Mouse (Mus musculus): Measurements from ENCODE around the gene Aicda. TPM values are rescaled to one million over a fixed set of nuclear protein-coding genes. Genes with fewer than 3 reads are reported as not detected.
A peak's percentile ranks its signal among the peaks of the same experiment; 100 is the strongest.

Gene Aicda
- polyA plus RNA-seq, 1 experiment from 2014 or later: not detected

GRCm38 (mm10) chr6:122596608-122597007 lies 43.0 kb downstream of the Aicda start:
- no peaks in the 10 kb centered on the region for H3K4me1 ChIP-seq (ENCODE audit: insufficient read depth, low read length)
- no peak overlapping the region for H3K4me3 ChIP-seq (ENCODE audit: low read length)
- H3K9me3 ChIP-seq (ENCODE audit: low read length): no peaks in the 10 kb centered on the region
- H3K36me3 ChIP-seq (ENCODE audit: insufficient read depth, low read length): no peaks in the 10 kb centered on the region
- H3K27me3 ChIP-seq (ENCODE audit: insufficient read depth, low read length): no peaks in the 10 kb centered on the region
- 86% methylated on average over 7 of the region's 7 CpGs for whole genome bisulfite sequencing
- H3K27ac ChIP-seq (ENCODE audit: low read length): no peak overlapping the region
- no peak overlapping the region for H3K9ac ChIP-seq (replicated peaks; ENCODE audit: low read length)
- no peak for ATAC-seq (ENCODE audit: low FRiP score, low TSS enrichment)
- no peak overlapping the region for H3K4me2 ChIP-seq (replicated peaks; ENCODE audit: low read depth, low read length)

- Histone ChIP-seq H3K4me2 (replicated peaks; ENCODE audit: low read depth, low read length) (no peak overlapping the region), H3K4me3 (ENCODE audit: low read length) (no peak overlapping the region), H3K36me3 (ENCODE audit: insufficient read depth, low read length) (no peaks in the 10 kb centered on the region), H3K9ac (replicated peaks; ENCODE audit: low read length) (no peak overlapping the region), H3K4me1 (ENCODE audit: insufficient read depth, low read length) (0 out of 2 replicates have a peak, but pooled peaks cover 2% of the 10 kb centered on the region), H3K27me3 (ENCODE audit: insufficient read depth, low read length) (no peaks in the 10 kb centered on the region), H3K27ac (ENCODE audit: low read length) (no peak overlapping the region), H3K9me3 (ENCODE audit: low read length) (no peaks in the 10 kb centered on the region)
- ATAC-seq (ENCODE audit: low FRiP score, low TSS enrichment): no peak
- 88% methylated on average over 4 of the region's 4 CpGs for WGBS
Measured at GRCm38 (mm10) chr6:122598014-122598413, 44.4 kb downstream of the Aicda start.

GRCm38 (mm10) chr6:122598436-122598835 lies 44.8 kb downstream of the Aicda start:
- Histone ChIP-seq H3K27ac (ENCODE audit: low read length) (no peak overlapping the region), H3K9ac (replicated peaks; ENCODE audit: low read length) (no peak overlapping the region), H3K4me2 (replicated peaks; ENCODE audit: low read depth, low read length) (no peak overlapping the region), H3K4me3 (ENCODE audit: low read length) (no peak overlapping the region), H3K36me3 (ENCODE audit: insufficient read depth, low read length) (no peaks in the 10 kb centered on the region), H3K9me3 (ENCODE audit: low read length) (no peaks in the 10 kb centered on the region), H3K4me1 (ENCODE audit: insufficient read depth, low read length) (0 out of 2 replicates have a peak, but pooled peaks cover 2% of the 10 kb centered on the region), H3K27me3 (ENCODE audit: insufficient read depth, low read length) (no peaks in the 10 kb centered on the region)
- WGBS: 92% methylated on average over 6 of the region's 6 CpGs
- no peak for ATAC-seq (ENCODE audit: low FRiP score, low TSS enrichment)

GRCm38 (mm10) chr6:122599054-122599737 lies 45.6 kb downstream of the Aicda start:
- Histone ChIP-seq H3K9ac (replicated peaks; ENCODE audit: low read length) (no peak overlapping the region), H3K4me3 (ENCODE audit: low read length) (no peak overlapping the region), H3K36me3 (ENCODE audit: insufficient read depth, low read length) (no peaks in the 10 kb centered on the region), H3K4me1 (ENCODE audit: insufficient read depth, low read length) (0 out of 2 replicates have a peak, but pooled peaks cover 2% of the 10 kb centered on the region), H3K27ac (ENCODE audit: low read length) (no peak overlapping the region), H3K9me3 (ENCODE audit: low read length) (no peaks in the 10 kb centered on the region), H3K4me2 (replicated peaks; ENCODE audit: low read depth, low read length) (no peak overlapping the region), H3K27me3 (ENCODE audit: insufficient read depth, low read length) (no peaks in the 10 kb centered on the region)
- ATAC-seq (ENCODE audit: low FRiP score, low TSS enrichment): no peak
- 88% methylated on average over 9 of the region's 9 CpGs for WGBS

GRCm38 (mm10) chr6:122600066-122600646 lies 46.6 kb downstream of the Aicda start:
- H3K4me1 ChIP-seq (ENCODE audit: insufficient read depth, low read length): 0 out of 2 replicates have a peak, but pooled peaks cover 2% of the 10 kb centered on the region
- no peak overlapping the region for H3K4me2 ChIP-seq (replicated peaks; ENCODE audit: low read depth, low read length)
- no peaks in the 10 kb centered on the region for H3K9me3 ChIP-seq (ENCODE audit: low read length)
- no peaks in the 10 kb centered on the region for H3K36me3 ChIP-seq (ENCODE audit: insufficient read depth, low read length)
- H3K27ac ChIP-seq (ENCODE audit: low read length): no peak overlapping the region
- 88% methylated on average over 7 of the region's 7 CpGs for WGBS
- no peak overlapping the region for H3K9ac ChIP-seq (replicated peaks; ENCODE audit: low read length)
- ATAC-seq (ENCODE audit: low FRiP score, low TSS enrichment): no peak
- no peaks in the 10 kb centered on the region for H3K27me3 ChIP-seq (ENCODE audit: insufficient read depth, low read length)
- no peak overlapping the region for H3K4me3 ChIP-seq (ENCODE audit: low read length)

GRCm38 (mm10) chr6:122601031-122601430 lies 47.4 kb downstream of the Aicda start:
- no peak overlapping the region for H3K4me3 ChIP-seq (ENCODE audit: low read length)
- 90% methylated on average over 4 of the region's 4 CpGs for WGBS
- 0 out of 2 replicates have a peak, but pooled peaks cover 2% of the 10 kb centered on the region for H3K4me1 ChIP-seq (ENCODE audit: insufficient read depth, low read length)
- no peak overlapping the region for H3K27ac ChIP-seq (ENCODE audit: low read length)
- ATAC-seq (ENCODE audit: low FRiP score, low TSS enrichment): no peak
- no peak overlapping the region for H3K4me2 ChIP-seq (replicated peaks; ENCODE audit: low read depth, low read length)
- H3K9me3 ChIP-seq (ENCODE audit: low read length): no peaks in the 10 kb centered on the region
- no peak overlapping the region for H3K9ac ChIP-seq (replicated peaks; ENCODE audit: low read length)
- no peaks in the 10 kb centered on the region for H3K36me3 ChIP-seq (ENCODE audit: insufficient read depth, low read length)
- H3K27me3 ChIP-seq (ENCODE audit: insufficient read depth, low read length): no peaks in the 10 kb centered on the region

GRCm38 (mm10) chr6:122601615-122602014 lies 48.0 kb downstream of the Aicda start:
- H3K9me3 ChIP-seq (ENCODE audit: low read length): no peaks in the 10 kb centered on the region
- 0 out of 2 replicates have a peak, but pooled peaks cover 2% of the 10 kb centered on the region for H3K4me1 ChIP-seq (ENCODE audit: insufficient read depth, low read length)
- peak overlapping the region; percentile 72 for H3K4me2 ChIP-seq (replicated peaks; ENCODE audit: low read depth, low read length)
- H3K4me3 ChIP-seq (ENCODE audit: low read length): peak overlapping the region; percentile 60
- H3K27ac ChIP-seq (ENCODE audit: low read length): no peak overlapping the region
- H3K36me3 ChIP-seq (ENCODE audit: insufficient read depth, low read length): no peaks in the 10 kb centered on the region
- WGBS: 84% methylated on average over 3 of the region's 3 CpGs
- peak overlapping the region; percentile 70; the same call in 1 of the 2 replicates for H3K9ac ChIP-seq (replicated peaks; ENCODE audit: low read length)
- no peaks in the 10 kb centered on the region for H3K27me3 ChIP-seq (ENCODE audit: insufficient read depth, low read length)
- ATAC-seq (ENCODE audit: low FRiP score, low TSS enrichment): no peak

- peak within 1 kb of the TSS; percentile 72 for H3K4me2 ChIP-seq (replicated peaks; ENCODE audit: low read depth, low read length)
- peak within 1 kb of the TSS; percentile 70 for H3K9ac ChIP-seq (replicated peaks; ENCODE audit: low read length)
- peak within 1 kb of the TSS; percentile 76 for H3K27ac ChIP-seq (ENCODE audit: low read length)
- no peaks in the 10 kb centered on the region for H3K9me3 ChIP-seq (ENCODE audit: low read length)
- ATAC-seq (ENCODE audit: low FRiP score, low TSS enrichment): peak; percentile 86; the same call in 1 of the 2 replicates
- H3K36me3 ChIP-seq (ENCODE audit: insufficient read depth, low read length): no peaks in the 10 kb centered on the region
- WGBS: 5% methylated on average over 22 of the region's 22 CpGs
- peak within 1 kb of the TSS; percentile 60 for H3K4me3 ChIP-seq (ENCODE audit: low read length)
- H3K4me1 ChIP-seq (ENCODE audit: insufficient read depth, low read length): 0 out of 2 replicates have a peak, but pooled peaks cover 2% of the 10 kb centered on the region
- H3K27me3 ChIP-seq (ENCODE audit: insufficient read depth, low read length): no peaks in the 10 kb centered on the region
Measured at GRCm38 (mm10) chr6:122602242-122602991, 48.8 kb downstream of the Aicda start, which contains the start of gene Apobec1. Gene Apobec1 (minus strand): TSS chr6:122602444.

GRCm38 (mm10) chr6:122602992-122603322 lies 49.4 kb downstream of the Aicda start:
- peak overlapping the region; percentile 60 for H3K4me3 ChIP-seq (ENCODE audit: low read length)
- WGBS: 42% methylated on average over 1 of the region's 1 CpGs
- no peaks in the 10 kb centered on the region for H3K9me3 ChIP-seq (ENCODE audit: low read length)
- 0 out of 2 replicates have a peak, but pooled peaks cover 2% of the 10 kb centered on the region for H3K4me1 ChIP-seq (ENCODE audit: insufficient read depth, low read length)
- no peaks in the 10 kb centered on the region for H3K36me3 ChIP-seq (ENCODE audit: insufficient read depth, low read length)
- peak overlapping the region; percentile 72 for H3K4me2 ChIP-seq (replicated peaks; ENCODE audit: low read depth, low read length)
- no peak; the same call in 1 of the 2 replicates for ATAC-seq (ENCODE audit: low FRiP score, low TSS enrichment)
- H3K27me3 ChIP-seq (ENCODE audit: insufficient read depth, low read length): no peaks in the 10 kb centered on the region
- H3K27ac ChIP-seq (ENCODE audit: low read length): peak overlapping the region; percentile 76; the same call in 1 of the 2 replicates
- peak overlapping the region; percentile 70; the same call in 1 of the 2 replicates for H3K9ac ChIP-seq (replicated peaks; ENCODE audit: low read length)

All from kidney, embryonic 16.5 days (tissue).